Mouse (Mus musculus) retina, postnatal 1 day (tissue): ENCODE data around the gene Npnt.

Source experiments
- DNase-seq: peaks from one replicate; pipeline ENCODE4 v3.0.0-alpha.2; 2012

The Npnt gene

GRCm38 (mm10) chr3:132934649-132935048 is 15.4 kb downstream of the Npnt start:
- DNase-seq = no peak

- DNase-seq = no peak
Measured at GRCm38 (mm10) chr3:132931526-132931925, 18.6 kb downstream of the Npnt start.

- DNase-seq = no peak
Measured at GRCm38 (mm10) chr3:132929866-132930265, 20.2 kb downstream of the Npnt start.

- no peak for DNase-seq
Measured at GRCm38 (mm10) chr3:132928186-132928585, 21.9 kb downstream of the Npnt start.

GRCm38 (mm10) chr3:132919798-132920197 is 30.3 kb downstream of the Npnt start:
- DNase-seq = no peak

- no peak for DNase-seq
Measured at GRCm38 (mm10) chr3:132919240-132919639, 30.9 kb downstream of the Npnt start.

GRCm38 (mm10) chr3:132917356-132918090 is 32.6 kb downstream of the Npnt start:
- DNase-seq = no peak

- DNase-seq = no peak
Measured at GRCm38 (mm10) chr3:132915661-132916060, 34.4 kb downstream of the Npnt start.

- no peak for DNase-seq
Measured at GRCm38 (mm10) chr3:132912420-132912819, 37.7 kb downstream of the Npnt start.

- DNase-seq = peak; percentile 11
Measured at GRCm38 (mm10) chr3:132911716-132912115, 38.4 kb downstream of the Npnt start.

GRCm38 (mm10) chr3:132910727-132911126 is 39.4 kb downstream of the Npnt start:
- peak; percentile 24 for DNase-seq

- peak; percentile 14 for DNase-seq
Measured at GRCm38 (mm10) chr3:132909736-132910135, 40.4 kb downstream of the Npnt start.

- DNase-seq = no peak
Measured at GRCm38 (mm10) chr3:132907506-132908203, 42.4 kb downstream of the Npnt start.

GRCm38 (mm10) chr3:132905224-132905930 is 44.7 kb downstream of the Npnt start:
- no peak for DNase-seq

- no peak for DNase-seq
Measured at GRCm38 (mm10) chr3:132903386-132903785, 46.7 kb downstream of the Npnt start.

- DNase-seq = no peak
Measured at GRCm38 (mm10) chr3:132902921-132903320, 47.2 kb downstream of the Npnt start.

GRCm38 (mm10) chr3:132902206-132902605 is 47.9 kb downstream of the Npnt start:
- DNase-seq = no peak

GRCm38 (mm10) chr3:132897891-132898290 is 52.2 kb downstream of the Npnt start:
- no peak for DNase-seq

- DNase-seq = no peak
Measured at GRCm38 (mm10) chr3:132897390-132897789, 52.7 kb downstream of the Npnt start.

- no peak for DNase-seq
Measured at GRCm38 (mm10) chr3:132894086-132894485, 56.0 kb downstream of the Npnt start.

- DNase-seq = peak; percentile 11
Measured at GRCm38 (mm10) chr3:132893676-132894075, 56.4 kb downstream of the Npnt start.

- DNase-seq = no peak
Measured at GRCm38 (mm10) chr3:132893044-132893443, 57.0 kb downstream of the Npnt start.

- no peak for DNase-seq
Measured at GRCm38 (mm10) chr3:132892481-132892880, 57.6 kb downstream of the Npnt start.
